Mouse (Mus musculus): ENCODE measurements around the gene Pim1.
"Not testable (repeated sequence)": the region's sequence is repeated elsewhere in the genome, so short reads cannot be mapped to it uniquely, and the experiment has no call there.

Gene Pim1

DNA sequence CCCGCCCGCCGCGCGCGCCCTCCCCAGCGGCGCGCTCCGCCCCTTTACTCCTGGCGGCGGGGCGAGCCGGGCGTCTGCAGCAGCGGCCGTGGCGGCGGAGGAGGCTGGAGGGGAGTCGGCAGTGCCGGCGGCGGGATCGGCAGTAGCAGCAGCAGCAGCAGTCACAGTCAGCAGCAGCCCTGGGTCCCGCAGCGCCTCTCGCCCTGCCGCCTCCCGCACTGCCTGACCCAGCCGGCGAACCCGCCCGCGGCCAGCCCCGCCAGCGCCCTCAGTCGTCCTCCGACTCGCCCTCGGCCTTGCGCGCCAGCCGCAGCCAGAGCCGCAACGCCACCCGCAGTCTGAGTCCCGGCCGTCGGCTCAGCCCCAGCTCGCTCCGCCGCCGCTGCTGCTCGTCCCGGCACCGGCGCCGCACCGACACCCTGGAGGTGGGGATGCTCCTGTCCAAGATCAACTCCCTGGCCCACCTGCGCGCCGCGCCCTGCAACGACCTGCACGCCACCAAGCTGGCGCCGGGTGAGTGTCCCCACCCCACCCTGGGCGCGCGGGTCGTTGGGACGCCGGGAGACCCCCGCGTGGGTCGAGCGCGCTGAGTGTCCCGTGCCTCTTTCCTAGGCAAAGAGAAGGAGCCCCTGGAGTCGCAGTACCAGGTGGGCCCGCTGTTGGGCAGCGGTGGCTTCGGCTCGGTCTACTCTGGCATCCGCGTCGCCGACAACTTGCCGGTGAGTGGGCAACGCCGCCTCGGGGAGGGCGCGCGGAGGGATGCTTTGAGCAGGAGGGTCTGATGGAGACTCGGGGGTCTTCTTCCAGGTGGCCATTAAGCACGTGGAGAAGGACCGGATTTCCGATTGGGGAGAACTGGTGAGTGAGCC, at the start of gene Pim1:
TSS of gene Pim1 (plus strand) at position 41 of the 869 bp plus-strand sequence.
- no peak for DNase-seq (ENCODE audit: low spot score)

DNA sequence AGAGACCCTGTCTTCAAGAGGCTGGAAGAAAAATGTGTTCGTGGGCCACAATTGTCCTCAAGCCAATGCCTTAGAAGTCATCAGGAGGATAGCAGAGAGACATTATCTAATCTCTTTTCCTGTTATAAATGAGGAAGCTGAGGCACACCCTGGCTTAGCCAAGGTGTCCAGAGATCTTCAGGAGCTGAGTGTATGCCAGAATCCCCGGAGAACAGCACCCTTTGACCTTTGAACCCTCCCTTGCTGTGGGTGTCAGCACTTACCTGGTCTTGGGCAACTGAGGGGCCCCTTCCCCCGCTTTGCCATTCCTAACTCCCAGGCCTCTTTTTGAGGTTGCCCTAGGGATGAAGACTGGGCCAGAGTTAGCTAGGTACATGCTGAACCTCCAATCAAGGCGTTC, 49.0 kb upstream of the Pim1 start:
- DNase-seq (ENCODE audit: low spot score): no peak

DNA sequence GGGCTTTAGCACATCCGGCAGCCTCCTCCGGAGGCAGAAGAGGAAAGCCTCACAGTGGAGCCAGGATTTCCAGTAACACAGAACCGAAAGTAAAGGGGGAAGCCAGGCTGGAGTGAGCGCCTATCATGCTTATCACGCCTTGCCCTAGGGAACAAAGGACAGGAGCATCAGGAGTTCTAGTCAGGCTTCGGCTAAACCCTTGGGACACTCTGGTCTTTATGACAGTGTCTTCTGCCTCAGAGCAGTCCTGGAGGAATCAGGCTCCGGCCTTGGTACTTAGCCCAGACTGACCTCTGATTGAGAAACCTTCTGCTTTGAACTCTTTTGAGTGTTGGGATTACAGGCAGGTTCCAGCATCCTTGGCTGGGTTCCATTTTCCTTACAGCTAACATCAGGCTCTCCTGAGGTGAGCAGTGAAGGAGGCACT, 48.4 kb upstream of the Pim1 start:
- DNase-seq (ENCODE audit: low spot score): no peak

DNA sequence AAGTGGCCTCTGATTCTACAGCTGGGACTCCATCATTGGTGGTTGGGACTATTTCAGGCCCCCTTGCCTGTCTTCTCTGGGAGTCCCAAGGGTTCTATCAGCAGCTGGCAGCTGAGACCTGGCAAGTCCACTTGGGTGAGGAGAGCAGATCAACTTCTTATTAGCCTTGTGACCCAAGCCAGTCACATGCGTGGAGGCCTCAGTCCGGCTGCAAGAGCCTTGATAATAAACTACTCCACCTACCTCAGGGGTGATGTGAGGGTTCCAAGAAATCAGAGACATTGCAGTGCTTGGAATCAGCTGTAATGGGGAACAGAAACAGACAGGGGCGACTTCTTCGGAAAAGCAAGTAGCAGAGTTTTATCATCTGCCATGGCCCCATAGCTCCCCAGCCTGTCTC, 46.8 kb upstream of the Pim1 start:
- no peak for DNase-seq (ENCODE audit: low spot score)

DNA sequence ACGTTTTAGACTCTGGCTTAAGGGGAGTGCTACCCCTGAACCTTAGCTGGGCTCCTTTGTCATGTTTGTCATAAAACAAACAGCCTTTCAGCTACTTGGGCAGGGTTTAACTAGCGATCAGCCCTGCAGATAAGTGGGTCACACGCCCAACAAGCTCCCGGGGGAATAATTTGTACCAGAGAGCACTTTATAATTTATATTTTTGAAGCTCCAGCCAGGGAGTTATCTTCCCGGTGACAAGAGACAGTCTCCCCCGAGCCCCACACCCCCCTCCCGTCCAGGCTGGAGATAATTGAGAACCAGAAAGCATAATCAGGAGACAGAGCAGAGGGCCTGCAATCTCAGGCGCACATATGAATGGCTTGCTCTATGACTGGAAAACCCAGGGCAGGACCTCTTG, 45.5 kb upstream of the Pim1 start:
- no peak for DNase-seq (ENCODE audit: low spot score)

DNA sequence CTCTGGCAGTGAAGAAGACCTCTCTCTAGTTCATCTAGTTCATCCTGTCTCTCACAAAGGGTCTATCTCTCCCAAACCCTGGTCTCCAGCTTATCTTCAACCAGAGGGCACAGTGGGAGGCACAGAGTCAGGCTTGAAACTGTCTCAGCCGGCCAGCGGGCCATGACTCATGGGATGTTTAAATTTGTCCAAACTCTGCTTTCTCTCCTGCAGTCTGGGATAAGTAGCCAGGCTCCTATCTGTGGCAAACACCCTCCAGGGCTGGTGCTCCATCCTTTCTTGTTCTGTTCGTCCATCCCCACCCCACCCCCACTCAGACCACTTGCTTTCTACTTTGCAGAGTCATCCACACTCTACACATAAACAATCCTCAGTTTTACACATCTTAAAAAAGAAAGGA, 43.2 kb upstream of the Pim1 start:
- no peak for DNase-seq (ENCODE audit: low spot score)

DNA sequence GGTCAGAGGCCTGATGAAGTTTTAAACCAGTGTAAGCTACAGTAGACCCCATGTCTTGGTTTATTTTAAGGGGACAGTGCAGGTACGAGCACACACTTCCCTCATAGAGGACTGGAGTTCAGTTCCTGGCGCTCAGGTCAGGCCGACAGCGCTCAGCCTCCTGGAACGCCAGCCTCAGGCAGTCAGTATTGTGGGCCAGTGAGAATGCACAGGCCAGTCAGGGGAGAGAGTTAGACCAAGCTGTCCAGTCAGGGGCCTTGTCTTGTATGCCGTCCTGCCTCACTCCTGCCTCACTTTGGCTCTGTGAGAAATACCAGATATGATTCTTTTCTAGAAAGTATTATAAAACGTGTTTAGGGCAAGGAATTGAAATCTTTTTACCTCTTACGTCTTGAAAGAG, 42.5 kb upstream of the Pim1 start:
- DNase-seq (ENCODE audit: low spot score): no peak

DNA sequence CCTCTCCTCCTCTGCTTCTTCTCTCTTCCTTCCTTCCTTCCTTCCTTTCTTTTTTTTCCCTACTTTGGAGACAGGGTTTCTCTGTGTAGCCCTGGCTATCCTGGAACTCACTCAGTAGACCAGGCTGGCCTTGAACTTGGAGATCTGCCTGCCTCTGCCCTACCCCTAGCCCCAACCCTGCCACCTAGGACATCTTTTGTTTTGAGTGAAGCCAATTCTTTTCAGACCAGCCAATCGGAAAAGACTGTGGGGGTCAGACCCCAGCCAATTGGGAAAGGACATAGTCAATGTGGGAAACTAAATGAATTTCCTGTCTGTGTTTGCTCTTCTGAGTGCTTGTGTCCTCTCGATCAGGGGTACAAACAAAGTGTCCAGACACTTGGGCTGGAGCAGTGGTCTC, 42.0 kb upstream of the Pim1 start:
- DNase-seq (ENCODE audit: low spot score): no peak

DNA sequence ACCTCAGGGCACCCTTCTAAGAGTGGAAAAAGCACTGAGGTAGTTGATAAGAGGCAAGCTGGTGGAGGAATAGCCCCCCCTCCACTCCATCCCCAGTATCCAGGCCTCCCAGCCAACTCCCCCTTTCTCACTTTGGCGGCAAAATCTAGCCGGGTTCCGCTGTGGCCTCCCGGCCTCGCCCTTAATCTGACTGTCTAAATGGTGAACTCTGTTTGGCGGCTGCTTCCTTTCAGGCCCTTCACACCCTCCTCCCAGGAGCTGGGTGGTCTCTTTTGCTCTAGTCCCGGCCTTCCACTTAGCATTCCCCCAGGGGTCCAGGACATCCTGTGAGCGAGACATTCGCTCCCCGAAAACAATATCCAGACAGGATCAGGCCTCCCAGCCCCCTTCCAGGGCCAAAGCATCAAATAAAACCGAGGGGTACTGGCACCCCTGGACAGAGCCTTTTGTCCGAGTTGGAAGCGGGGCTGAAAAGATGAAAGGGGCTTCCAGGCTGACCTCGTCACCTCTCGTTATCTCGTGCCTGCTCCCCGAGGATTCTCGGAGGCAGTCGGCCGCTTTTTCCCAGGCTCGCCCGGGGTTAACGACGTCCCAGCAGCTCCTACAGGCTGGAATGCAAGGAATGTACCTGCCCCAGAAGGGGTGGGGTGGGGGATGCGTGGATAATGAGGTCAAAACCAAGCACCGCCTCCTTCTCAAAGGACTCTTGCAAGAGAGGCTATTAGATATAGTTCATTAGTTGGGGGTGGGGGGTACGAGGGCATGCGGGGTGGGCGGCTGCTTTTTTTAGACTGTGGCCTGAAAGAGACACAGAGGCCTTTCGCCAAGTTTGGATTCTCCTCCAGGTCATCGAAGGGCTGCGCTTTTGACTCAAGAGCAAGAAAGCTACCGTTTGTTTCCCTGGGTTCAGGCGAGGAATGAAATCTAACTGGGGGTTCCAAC, 39.4 kb upstream of the Pim1 start:
- no peak for DNase-seq (ENCODE audit: low spot score)

DNA sequence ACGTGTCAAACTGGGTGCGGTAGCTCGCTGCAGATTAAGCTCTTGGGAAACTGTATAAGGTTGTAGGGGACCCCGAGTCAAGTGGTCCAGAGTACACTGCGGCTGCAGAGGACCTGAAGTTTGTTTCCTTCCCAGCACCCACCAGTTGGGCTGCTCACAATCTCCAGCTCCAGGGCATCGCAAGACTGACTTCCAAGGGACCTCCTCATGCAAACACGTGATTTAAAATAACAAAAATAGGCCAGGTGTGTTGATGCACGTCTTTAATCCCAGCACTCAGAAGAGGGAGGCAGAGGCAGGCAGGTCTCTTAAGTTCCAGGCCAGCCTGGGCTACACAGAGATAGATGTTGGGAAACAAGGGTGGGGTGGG, 38.7 kb upstream of the Pim1 start:
- DNase-seq (ENCODE audit: low spot score): no peak

DNA sequence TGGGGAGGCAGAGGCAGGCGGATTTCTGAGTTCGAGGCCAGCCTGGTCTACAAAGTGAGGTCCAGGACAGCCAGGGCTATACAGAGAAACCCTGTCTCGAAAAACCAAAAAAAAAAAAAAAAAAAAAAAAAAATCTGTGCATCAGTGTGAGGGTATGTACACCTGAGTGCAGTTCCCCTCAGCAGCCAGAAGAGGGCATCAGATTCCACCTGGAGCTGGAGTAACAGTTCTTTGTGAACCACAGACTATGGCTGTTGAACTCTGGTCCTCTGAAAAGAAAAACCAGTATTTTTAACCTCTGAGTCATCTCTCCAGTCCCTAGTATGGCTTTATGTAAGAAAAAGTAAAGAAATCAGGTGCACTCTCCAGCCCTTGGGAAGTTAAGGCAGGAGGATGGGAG, 36.4 kb upstream of the Pim1 start:
- DNase-seq (ENCODE audit: low spot score): not testable (repeated sequence)

DNA sequence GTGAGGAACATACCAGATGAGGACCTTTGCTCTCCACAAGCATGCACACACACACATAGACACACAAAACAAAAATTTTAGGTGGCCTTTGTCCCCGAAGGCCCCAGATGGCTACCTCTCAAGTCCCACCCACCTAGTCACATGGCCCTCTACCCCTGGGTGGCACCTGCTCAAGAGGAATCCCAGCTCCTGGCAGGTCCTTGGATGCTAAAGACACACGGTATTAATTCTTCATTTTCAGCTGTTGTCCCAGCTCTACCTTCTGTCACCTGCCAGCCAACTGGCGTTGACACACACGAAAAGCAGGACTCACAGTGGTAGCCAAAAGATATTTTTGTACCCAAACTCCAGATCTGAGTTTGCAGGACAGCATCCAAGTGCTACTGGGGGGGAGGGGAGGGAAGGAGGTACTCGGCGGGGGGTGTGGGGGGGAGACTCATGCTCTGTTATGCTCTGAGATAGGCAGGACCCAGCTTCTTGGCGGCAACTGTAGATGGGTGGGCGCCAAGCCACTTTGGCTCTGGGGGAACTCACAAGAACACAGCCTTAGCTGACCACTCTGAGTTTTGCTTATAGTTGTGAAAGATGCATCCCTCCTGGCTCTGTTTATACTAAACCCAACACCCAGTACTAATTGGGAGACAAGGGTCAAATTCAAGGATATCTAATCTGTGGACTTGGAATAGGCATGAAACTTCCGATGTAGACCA, 35.0 kb upstream of the Pim1 start:
- DNase-seq (ENCODE audit: low spot score): no peak

DNA sequence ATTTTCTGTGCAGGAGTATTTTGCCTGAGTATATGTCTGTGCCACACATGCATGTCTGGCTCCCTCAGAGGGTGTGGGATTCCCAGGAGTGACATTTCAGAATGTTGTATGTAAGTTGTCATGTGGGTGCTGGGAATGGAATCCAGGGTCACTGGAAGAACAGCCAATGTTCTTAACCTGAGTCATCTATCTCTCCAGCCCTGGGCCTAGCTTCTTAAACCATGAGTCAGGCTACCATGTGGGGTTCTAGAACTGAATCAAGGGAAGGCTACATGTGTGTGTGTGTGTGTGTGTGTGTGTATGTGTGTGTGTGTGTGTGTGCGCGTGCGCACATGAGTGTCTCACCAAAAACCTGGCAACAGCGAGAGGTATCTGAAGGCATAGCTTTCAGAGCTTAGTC, 34.1 kb upstream of the Pim1 start:
- no peak for DNase-seq (ENCODE audit: low spot score)

DNA sequence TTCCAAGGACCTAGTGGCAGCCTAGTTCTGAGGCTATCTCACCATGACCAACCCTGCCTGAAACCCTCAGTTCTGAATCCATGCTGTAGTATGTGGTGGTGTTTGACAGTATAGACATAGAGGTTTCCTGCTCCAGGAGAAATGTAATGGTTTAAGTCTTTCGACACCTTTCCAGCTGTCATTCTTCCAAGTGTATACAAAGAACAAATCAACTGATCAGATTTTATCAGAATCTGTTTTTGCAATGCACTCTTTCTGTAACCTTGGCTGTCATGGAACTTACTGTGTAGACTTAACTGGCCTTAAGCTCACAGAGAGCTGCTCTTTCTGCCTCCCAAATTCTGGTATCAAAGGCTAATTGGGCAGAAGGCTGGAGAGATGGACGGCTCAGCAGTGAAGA, 33.6 kb upstream of the Pim1 start:
- no peak for DNase-seq (ENCODE audit: low spot score)

DNA sequence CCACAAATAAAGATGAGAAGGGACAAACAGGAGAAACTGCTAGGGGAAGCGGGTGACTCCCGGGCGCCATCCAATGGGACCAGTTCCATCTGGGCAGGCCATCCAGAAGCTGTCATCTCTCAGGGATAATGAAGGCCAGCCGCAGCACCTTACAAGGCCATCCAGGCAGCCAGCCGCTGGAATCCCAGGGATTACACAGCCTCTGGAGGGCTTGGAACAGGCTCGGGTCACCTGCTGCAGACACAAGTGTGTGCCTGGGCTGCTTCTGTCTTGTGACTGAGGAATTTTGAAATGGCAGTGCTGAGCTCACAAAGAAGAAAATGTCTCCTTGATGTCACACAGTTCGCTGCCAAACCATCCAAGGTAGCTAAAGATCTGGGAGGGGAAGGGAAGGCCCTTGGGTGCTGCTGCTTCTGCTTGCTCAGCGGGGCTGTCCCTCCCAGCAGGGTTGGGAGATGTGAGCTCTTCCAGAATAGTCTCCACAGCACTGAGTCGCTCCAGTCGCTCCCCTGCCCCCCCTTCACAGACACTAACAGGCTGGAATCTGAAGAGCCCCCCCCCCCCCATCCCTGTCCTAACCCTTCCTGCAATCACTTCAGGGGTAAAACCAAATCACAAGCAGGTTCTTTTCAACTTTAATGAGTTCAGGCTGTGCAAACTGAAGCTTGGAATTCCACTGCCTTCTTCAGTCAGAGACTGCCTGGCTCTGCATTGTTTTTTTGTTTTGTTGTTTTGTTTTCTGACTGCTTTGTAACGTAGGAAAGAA, 32.6 kb upstream of the Pim1 start:
- no peak for DNase-seq (ENCODE audit: low spot score)

DNA sequence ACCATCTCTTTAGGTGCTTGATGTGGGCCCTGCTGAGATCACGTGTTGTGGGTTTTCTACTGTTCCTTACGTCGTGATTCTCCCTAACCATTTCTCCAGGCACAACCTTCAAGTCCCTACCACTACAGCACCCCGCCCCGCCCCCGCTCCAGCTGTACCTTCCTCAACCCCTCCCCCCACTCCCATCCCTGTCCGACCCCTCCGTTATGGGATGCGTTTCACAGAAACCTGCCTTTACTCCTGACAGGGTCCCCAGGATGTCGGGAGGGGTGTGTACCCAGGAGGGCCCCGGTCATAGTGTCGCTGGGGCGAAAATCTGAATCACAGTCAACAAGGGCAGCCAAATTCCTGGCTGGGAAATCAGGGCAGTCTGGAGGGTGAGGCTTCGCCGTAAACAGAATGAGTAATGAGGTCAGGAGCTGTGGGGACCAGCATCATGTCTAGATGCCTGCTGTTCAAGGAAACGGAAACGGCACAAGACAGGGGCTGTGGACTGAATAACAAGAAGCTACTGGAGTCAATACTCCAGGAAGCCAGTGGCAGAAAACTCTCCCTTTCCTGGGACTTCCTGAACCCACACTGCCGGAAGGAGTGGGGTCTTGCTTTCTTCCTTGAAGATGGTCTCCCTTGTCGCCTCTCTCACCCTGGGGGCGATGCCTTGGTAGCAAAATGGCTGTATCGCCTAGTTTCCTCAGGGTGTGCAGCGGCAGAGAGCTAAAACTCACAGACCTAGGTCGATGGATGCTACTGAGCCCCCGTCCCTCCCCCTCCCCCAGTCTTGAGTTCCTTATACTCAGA, 31.0 kb upstream of the Pim1 start:
- no peak for DNase-seq (ENCODE audit: low spot score)

DNA sequence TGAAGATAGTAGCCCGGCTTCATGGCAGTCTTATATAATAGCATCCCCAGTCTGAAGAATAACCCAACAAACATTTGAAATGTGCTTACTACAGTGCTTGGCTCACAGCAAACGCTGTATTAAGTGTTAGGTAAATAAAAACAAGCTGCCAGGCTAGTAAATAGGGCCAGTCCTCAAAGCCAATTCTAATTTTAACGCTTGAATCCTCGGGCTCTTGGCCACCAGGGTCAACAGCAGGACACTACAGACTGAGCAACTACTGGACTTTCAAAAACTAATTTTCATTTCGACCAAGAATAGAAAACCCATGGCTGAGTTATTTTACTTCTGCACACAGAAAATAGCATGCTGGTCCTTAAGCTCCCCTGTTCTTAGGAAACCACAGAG, 30.4 kb upstream of the Pim1 start:
- DNase-seq (ENCODE audit: low spot score): no peak

DNA sequence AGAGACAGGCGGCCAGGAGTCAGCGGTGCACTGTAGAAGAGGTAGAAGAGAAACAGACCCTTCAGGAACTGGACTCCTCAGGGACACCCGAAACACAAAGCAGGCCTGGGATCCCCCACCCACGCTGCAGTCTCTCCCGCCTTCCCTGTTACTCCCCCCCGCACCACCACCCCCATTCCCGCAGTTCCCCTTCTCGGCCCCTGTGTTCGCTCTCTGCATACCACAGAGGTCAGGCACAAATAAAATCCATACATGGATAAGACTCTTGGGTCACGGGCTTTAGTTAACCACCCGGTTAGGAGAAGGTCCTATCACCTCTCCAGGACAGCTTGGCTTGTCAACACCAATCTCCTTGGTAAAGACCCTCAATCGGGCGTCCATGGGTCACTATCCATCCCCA, 26.9 kb upstream of the Pim1 start:
- DNase-seq (ENCODE audit: low spot score): no peak

DNA sequence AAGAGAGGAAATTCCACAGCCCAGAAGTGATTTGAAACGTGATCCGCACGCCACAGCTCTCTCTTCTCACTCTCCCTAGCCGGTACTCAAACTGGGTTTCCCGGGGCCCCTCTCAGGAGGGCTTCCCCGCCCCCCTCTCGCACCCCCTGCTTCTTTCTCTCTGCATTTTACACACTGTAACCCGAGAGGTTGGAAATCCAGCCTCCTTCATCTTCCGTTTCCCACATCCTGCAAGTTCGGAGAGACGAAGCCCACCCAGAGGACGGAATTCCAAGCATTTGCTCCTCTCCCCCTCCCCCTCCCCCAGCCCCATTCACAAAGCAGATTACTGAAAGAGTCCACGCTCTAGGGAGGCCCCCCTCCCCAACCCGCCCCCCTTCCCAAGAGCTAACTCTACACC, 26.5 kb upstream of the Pim1 start:
- DNase-seq (ENCODE audit: low spot score): no peak

DNA sequence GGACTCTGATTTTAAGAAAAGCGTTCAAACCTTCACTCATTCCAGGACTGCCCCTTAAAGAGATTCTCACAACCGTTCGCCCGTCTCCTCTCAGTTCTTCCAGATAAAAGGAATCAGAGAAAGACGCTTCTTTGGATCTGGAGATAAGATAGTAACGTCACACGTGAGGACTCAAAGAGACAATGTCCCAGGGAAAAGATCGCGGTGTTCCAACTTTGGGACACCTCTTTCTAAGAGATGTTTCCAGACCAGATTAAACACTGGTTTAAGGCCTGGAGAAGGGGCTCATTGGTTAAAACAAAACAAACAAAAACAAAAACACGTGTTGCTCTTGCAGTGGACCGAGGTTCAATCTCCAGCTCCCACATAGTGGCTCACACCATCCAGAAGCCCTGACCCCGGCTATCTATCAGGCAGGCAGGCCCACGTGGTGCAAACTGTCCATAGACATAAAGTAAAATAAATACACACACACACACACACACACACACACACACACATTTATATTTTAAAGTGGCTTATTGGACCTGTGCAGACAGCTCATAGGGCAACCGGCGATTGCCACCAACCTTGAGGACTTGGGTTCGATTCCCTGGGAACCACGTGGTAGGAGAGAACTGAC, 25.9 kb upstream of the Pim1 start:
- DNase-seq (ENCODE audit: low spot score): no peak
